Mouse (Mus musculus) embryonic facial prominence, embryonic 11.5 days (tissue): ENCODE measurements around the gene Gm28035. TPM values are rescaled to one million over a fixed set of nuclear protein-coding genes. Genes with fewer than 3 reads are reported as not detected.

Experiments used
- ATAC-seq: fragments of 200-750 bp; cut with Nextera tagmentation; replicated peaks from 2 replicates; pipeline ENCODE4 v1.8.0; 2017; ENCODE audit warnings: low read depth; ENCODE audit not compliant: insufficient number of reproducible peaks, low FRiP score, low TSS enrichment
- DNase-seq: peaks from one replicate; pipeline ENCODE4 v3.0.0-alpha.2; 2015; ENCODE audit warnings: low spot score
- H3K27ac ChIP-seq: fragments of 300-500 bp; sonication (generic); replicated peaks from 2 replicates; pipeline ENCODE4 v1.5.1; 2014; ENCODE audit warnings: mild to moderate bottlenecking, low read depth, low read length, control low read depth
- H3K27me3 ChIP-seq: fragments of 300-500 bp; sonication (generic); 2 replicates; pipeline ENCODE4 v1.6.1; 2014; ENCODE audit warnings: mild to moderate bottlenecking, low read length, moderate library complexity, mixed read lengths; ENCODE audit not compliant: control insufficient read depth, insufficient read depth
- H3K36me3 ChIP-seq: fragments of 300-500 bp; sonication (generic); replicated peaks from 2 replicates; pipeline ENCODE4 v1.6.1; 2014; ENCODE audit warnings: low read depth, mild to moderate bottlenecking, low read length, moderate library complexity, mixed read lengths; ENCODE audit not compliant: control insufficient read depth, insufficient read depth
- H3K4me1 ChIP-seq: fragments of 300-500 bp; sonication (generic); 2 replicates; pipeline ENCODE4 v1.6.1; 2014; ENCODE audit warnings: low read length, mixed read lengths; ENCODE audit not compliant: control insufficient read depth, insufficient read depth
- H3K4me2 ChIP-seq: fragments of 300-500 bp; sonication (generic); 2 replicates; pipeline ENCODE4 v1.6.1; 2014; ENCODE audit warnings: low read depth, mild to moderate bottlenecking, control low read depth, low read length, moderate library complexity
- H3K4me3 ChIP-seq: fragments of 300-500 bp; sonication (generic); 2 replicates; pipeline ENCODE4 v1.5.1; 2014; ENCODE audit warnings: low read depth, low read length, control low read depth
- H3K9ac ChIP-seq: fragments of 300-500 bp; sonication (generic); replicated peaks from 2 replicates; pipeline ENCODE4 v1.6.1; 2014; ENCODE audit warnings: mild to moderate bottlenecking, control low read depth, low read length
- H3K9me3 ChIP-seq: fragments of 300-500 bp; sonication (generic); replicated peaks from 2 replicates; pipeline ENCODE4 v1.6.1; 2016; ENCODE audit warnings: mild to moderate bottlenecking, low read length, inconsistent platforms, mixed read lengths; ENCODE audit not compliant: control insufficient read depth
- WGBS: fragments of 180-500 bp; shearing (Covaris S2); extraction: QIAGEN DNeasy Blood & Tissue Kit; methylation state at CpG from one replicate; pipeline ENCODE4 v1.1.7; 2014; 5-methylcytosine and 5-hydroxymethylcytosine counted together
- polyA plus RNA-seq: library from polyadenylated mRNA; unstranded; fragments of >200 nt; fragmentation: Nextera tagmentation; extraction: Ambion mirVana; gene quantifications from 2 replicates; pipeline ENCODE4 v1.2.1, GENCODE M21; 2014

Gene Gm28035
- 0.13 TPM in 1 of 2 replicates, not detected in the other for polyA plus RNA-seq

DNA sequence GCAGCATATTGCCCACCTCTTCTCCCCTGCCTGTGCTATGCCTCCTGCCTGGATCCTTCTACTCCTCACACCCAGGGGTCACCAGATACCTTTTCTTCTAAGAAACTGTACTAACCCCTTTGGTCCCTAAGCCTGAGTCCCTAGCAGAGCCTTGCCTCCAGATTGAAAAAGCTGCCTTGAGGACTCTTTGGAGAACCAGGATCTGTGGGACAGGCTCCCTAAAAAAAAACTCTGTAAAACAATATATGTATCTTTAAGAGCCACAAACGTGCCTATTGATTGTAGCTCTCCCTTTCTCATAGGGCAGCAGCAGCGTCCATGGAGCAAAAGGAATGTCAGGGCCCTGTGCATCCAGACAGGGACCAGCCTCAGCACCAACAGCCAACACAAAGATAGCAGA is at the start of gene Gm28035:
Gene Gm28035 (plus strand): TSS at position 301 of the 400 bp plus-strand sequence.
- no peak within 1 kb of the TSS for H3K4me2 ChIP-seq
- H3K4me1 ChIP-seq, result peaks cover 3% of the 10 kb centered on the region; the same call in 1 of the 2 replicates
- H3K27ac ChIP-seq, result no peak within 1 kb of the TSS
- WGBS, result 74% methylated on average over 2 of the region's 2 CpGs
- H3K9me3 ChIP-seq, result no peaks in the 10 kb centered on the region
- H3K36me3 ChIP-seq, result peaks cover 2% of the 10 kb centered on the region; the same call in 1 of the 2 replicates
- H3K4me3 ChIP-seq, result no peak within 1 kb of the TSS
- ATAC-seq, result no peak
- H3K27me3 ChIP-seq, result no peaks in the 10 kb centered on the region
- no peak for DNase-seq
- H3K9ac ChIP-seq, result no peak within 1 kb of the TSS

DNA sequence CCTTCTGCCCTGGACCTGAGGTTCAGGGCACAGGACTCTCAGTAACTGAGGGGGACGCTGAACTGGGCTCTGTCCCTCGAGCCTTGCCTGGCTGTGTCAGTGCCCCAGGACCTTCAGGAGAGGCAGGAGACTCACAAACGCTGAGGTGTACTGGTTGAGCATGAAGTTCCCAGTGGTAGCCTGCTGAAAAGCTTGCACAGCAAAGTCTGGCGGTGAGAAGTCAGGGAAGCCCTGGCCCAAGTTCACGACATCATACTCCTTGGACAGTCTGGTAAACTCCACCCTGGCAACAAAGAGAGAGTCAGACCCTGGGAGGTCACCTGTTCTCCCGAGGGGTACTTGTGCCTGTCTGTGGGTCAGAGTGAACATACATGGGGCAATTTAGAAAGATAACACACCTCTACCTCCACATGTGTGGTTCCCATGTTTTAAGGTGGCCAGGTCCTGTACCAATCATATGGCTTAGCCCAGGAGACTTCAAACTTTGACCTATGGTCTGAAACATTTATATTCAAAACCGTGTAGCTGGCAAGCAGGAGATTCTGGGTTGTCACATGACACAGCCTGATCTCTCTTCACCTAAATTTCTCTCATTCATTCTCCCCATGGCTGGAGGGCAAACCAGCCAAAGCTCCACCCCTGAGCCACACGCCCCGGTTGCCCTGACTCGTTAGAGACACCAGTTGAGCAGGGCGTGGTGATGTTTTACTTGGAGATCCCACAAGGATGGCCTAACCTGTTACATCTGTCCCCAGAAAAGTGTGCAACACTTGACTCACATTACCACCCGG is 48.4 kb upstream of the Gm28035 start:
- Histone ChIP-seq H3K4me1 (no peaks in the 10 kb centered on the region), H3K4me2 (no peak overlapping the region), H3K27me3 (no peaks in the 10 kb centered on the region), H3K36me3 (no peaks in the 10 kb centered on the region), H3K4me3 (no peak overlapping the region), H3K9me3 (no peaks in the 10 kb centered on the region), H3K9ac (no peak overlapping the region), H3K27ac (no peak overlapping the region)
- ATAC-seq (no peak), DNase-seq (no peak)
- 83% methylated on average over 12 of the region's 12 CpGs for WGBS

DNA sequence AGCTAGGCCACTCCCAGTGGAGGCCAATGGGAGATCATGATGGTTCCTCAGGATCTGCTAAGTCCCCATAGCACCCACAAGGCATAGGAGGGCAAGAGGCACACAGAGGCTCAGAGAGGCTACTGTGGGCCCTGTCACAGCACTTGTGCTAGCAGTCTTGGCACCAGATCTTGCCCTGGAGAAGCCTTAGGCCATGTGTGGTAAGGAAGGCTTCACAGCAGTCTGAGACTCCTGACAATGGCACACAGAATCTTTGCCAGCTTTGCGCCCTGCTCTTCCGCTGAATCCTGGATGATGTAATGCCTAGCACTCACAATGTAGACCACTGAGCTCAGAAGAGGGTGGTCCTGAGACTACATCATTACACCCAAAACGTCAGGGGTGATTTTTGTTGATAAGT is 45.7 kb upstream of the Gm28035 start:
- no peaks in the 10 kb centered on the region for H3K36me3 ChIP-seq
- ATAC-seq (no peak), DNase-seq (no peak)
- 87% methylated on average over 3 of the region's 3 CpGs for WGBS
- H3K27me3 ChIP-seq, result no peaks in the 10 kb centered on the region
- H3K4me3 ChIP-seq, result no peak overlapping the region
- no peaks in the 10 kb centered on the region for H3K9me3 ChIP-seq
- H3K9ac ChIP-seq, result no peak overlapping the region
- no peak overlapping the region for H3K27ac ChIP-seq
- H3K4me1 ChIP-seq, result no peaks in the 10 kb centered on the region
- H3K4me2 ChIP-seq, result no peak overlapping the region

DNA sequence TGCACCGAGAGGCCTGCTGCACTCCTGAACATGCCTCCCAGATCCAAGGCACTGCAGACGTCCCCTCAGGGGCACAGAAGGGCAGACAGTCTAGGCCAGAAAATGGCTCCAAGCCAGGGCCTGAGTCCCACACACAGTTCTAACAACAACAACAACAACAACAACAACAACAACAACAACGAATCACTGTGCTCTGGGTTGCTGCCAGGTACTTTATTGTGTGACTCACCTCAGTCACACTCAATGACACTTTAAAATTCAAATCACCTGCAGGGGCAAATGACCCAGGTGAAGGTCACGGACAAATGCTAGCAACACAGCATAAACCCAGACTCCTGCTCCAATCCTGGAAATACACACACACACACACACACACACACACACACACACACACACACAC is 42.3 kb upstream of the Gm28035 start:
- Histone ChIP-seq H3K27ac (no peak overlapping the region), H3K4me2 (no peak overlapping the region), H3K4me3 (no peak overlapping the region), H3K36me3 (no peaks in the 10 kb centered on the region), H3K9ac (no peak overlapping the region), H3K4me1 (no peaks in the 10 kb centered on the region), H3K27me3 (no peaks in the 10 kb centered on the region), H3K9me3 (no peaks in the 10 kb centered on the region)
- WGBS, result 66% methylated on average over 4 of the region's 4 CpGs
- ATAC-seq (no peak), DNase-seq (no peak)

DNA sequence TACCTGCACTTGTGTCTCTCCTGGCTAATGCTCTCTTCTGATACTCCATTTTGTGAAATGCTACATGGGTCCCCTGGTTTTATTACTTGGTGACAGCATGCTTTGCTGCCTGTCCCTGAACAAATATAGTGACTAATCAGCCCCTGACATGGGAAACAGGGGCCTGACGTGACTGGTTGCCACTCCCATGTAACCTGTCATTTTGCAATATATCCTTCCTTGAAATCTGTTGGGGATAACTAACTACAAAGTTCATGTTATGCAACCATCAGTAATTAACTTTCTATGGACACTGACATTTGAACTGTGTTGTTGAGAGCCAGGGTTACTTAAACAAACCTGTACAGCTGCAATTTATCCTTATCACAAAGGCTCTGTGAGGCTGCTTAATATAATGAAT is 40.4 kb upstream of the Gm28035 start:
- Histone ChIP-seq H3K9me3 (no peaks in the 10 kb centered on the region), H3K36me3 (no peaks in the 10 kb centered on the region), H3K9ac (no peak overlapping the region), H3K27me3 (no peaks in the 10 kb centered on the region), H3K4me1 (peaks cover 3% of the 10 kb centered on the region; the same call in 1 of the 2 replicates), H3K27ac (no peak overlapping the region), H3K4me2 (no peak overlapping the region), H3K4me3 (no peak overlapping the region)
- ATAC-seq (no peak), DNase-seq (no peak)
- 62% methylated on average over 1 of the region's 1 CpGs for WGBS

DNA sequence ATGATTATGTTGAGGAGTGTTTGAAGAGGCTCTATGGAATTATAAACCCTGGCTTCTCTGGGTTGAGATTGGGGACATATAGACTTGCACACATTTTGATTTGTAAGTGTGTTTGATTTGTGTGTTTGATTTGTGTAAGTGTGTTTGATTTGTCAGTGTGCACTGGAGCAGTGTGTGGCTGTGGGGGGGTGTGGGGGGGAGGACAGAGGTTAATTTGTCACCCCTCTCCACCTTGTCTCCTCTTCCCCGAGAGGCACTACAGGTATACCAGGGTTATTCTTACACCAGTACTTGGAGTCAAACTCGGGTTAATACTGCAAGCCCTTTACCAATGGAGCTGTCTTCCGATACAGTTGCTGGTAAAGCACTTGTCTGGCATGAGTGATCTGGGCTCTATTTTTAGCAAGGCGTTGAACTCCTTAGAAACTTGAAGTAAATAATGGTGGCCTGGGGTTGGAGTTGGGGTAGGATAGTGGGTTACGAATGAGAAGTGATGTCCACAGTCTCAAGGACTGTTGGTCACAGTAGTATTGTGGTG is 39.9 kb upstream of the Gm28035 start:
- Histone ChIP-seq H3K9me3 (no peaks in the 10 kb centered on the region), H3K9ac (no peak overlapping the region), H3K27ac (no peak overlapping the region), H3K4me3 (no peak overlapping the region), H3K4me1 (peaks cover 3% of the 10 kb centered on the region; the same call in 1 of the 2 replicates), H3K27me3 (no peaks in the 10 kb centered on the region), H3K36me3 (no peaks in the 10 kb centered on the region), H3K4me2 (no peak overlapping the region)
- 89% methylated on average over 5 of the region's 5 CpGs for WGBS
- DNase-seq (no peak), ATAC-seq (no peak)

DNA sequence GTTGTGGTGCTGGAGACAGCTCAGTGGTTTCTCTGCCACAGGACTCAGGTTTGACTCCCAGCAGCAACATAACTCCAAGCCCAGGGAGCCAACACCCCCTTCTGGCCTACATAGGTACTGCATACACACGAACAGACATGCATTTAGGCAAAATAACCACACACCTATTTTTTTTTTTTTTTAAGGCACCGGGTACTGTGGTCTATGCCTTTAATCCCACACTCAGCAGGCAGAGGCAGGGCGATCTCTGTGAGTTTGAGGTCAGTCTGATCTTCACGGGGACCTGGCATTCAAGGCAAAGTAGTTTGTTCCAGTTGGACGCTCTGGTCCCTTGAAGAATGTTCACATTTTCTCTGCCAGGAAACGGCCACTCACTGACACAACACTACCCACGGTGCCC is 36.9 kb upstream of the Gm28035 start:
- H3K4me3 ChIP-seq, result no peak overlapping the region
- H3K27ac ChIP-seq, result no peak overlapping the region
- H3K4me2 ChIP-seq, result no peak overlapping the region
- no peaks in the 10 kb centered on the region for H3K36me3 ChIP-seq
- peaks cover 3% of the 10 kb centered on the region; the same call in 1 of the 2 replicates for H3K4me1 ChIP-seq
- H3K27me3 ChIP-seq, result no peaks in the 10 kb centered on the region
- no peak overlapping the region for H3K9ac ChIP-seq
- no peaks in the 10 kb centered on the region for H3K9me3 ChIP-seq
- WGBS, result 80% methylated on average over 7 of the region's 7 CpGs
- DNase-seq (peak; percentile 47), ATAC-seq (no peak)

DNA sequence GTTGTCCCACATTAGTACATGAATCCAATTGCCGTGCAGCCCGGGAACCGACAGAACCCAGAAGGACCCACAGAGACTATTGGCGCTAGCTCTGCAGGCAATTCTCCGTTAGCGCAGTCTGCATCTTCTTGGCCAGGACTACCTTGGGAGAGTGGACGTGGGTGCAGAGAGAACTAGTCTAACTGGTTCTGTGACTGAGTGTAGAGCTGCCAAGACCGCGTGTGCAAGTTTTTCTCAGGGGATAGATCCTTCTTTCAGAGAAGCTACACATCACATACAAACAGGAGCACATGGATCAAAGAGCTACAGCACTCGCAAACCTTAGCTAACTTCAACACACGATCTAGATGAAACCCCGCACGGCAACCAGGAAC is 35.1 kb upstream of the Gm28035 start:
- peak overlapping the region; percentile 90 for H3K4me2 ChIP-seq

More for the DNA sequence above, 35.1 kb upstream of the Gm28035 start:
- peak overlapping the region; percentile 78 for H3K4me3 ChIP-seq
- peaks cover 3% of the 10 kb centered on the region; the same call in 1 of the 2 replicates for H3K4me1 ChIP-seq
- H3K27ac ChIP-seq, result no peak overlapping the region
- no peaks in the 10 kb centered on the region for H3K27me3 ChIP-seq
- no peaks in the 10 kb centered on the region for H3K9me3 ChIP-seq
- WGBS, result 2% methylated on average over 13 of the region's 13 CpGs
- ATAC-seq, result peak; percentile 40
- peak; percentile 40 for DNase-seq
- no peaks in the 10 kb centered on the region for H3K36me3 ChIP-seq
- peak overlapping the region; percentile 64 for H3K9ac ChIP-seq
